Mouse (Mus musculus) ES-E14 (cell line): Measurements from ENCODE around the gene Zfp787. TPM values are rescaled to one million over a fixed set of nuclear protein-coding genes. Genes with fewer than 3 reads are reported as not detected.

Experiments used
- DNase-seq: peaks from one replicate; pipeline ENCODE4 v3.0.0-alpha.2; 2013; ENCODE audit warnings: low read depth, low spot score
- H3K27ac ChIP-seq: 2 replicates; pipeline ENCODE4 v1.5.1; 2012; ENCODE audit warnings: low read depth, mild to moderate bottlenecking, low read length, moderate library complexity, mixed read lengths; ENCODE audit not compliant: poor library complexity, insufficient read depth, severe bottlenecking
- H3K36me3 ChIP-seq: 2 replicates; pipeline ENCODE4 v1.6.1; 2012; ENCODE audit warnings: mild to moderate bottlenecking, low read length, moderate library complexity, mixed read lengths; ENCODE audit not compliant: control insufficient read depth, poor library complexity, insufficient read depth, severe bottlenecking
- H3K4me1 ChIP-seq, 2 experiments: fragments of 150-350 bp in 1 of 2; sonication (generic) in 1 of 2; 2 replicates each; pipeline ENCODE4 v1.6.1; 2012; ENCODE audit warnings: low read length in 2 of 2, mild to moderate bottlenecking in 1 of 2, mixed read lengths in 1 of 2; ENCODE audit not compliant: control insufficient read depth in 2 of 2, insufficient read depth in 2 of 2, poor library complexity in 1 of 2
- H3K4me3 ChIP-seq, 2 experiments: fragments of 150-350 bp in 1 of 2; sonication (generic) in 1 of 2; 2 replicates each; pipeline ENCODE4 v1.5.1; 2012; ENCODE audit warnings: low read length in 2 of 2, low read depth in 1 of 2, mild to moderate bottlenecking in 1 of 2, mixed read lengths in 1 of 2; ENCODE audit not compliant: insufficient read depth in 1 of 2, poor library complexity in 1 of 2, severe bottlenecking in 1 of 2
- H3K9ac ChIP-seq: 2 replicates; pipeline ENCODE4 v1.6.1; 2012; ENCODE audit warnings: low read depth, mild to moderate bottlenecking, low read length, mixed read lengths; ENCODE audit not compliant: poor library complexity, insufficient read depth, severe bottlenecking
- H3K9me3 ChIP-seq: fragments of 150-350 bp; sonication (generic); 2 replicates; pipeline ENCODE4 v1.6.1; 2012; ENCODE audit warnings: low read depth, mild to moderate bottlenecking, low read length; ENCODE audit not compliant: control insufficient read depth, insufficient read depth
- CHD2 ChIP-seq: IDR thresholded peaks from 2 replicates; pipeline ENCODE4 v1.6.1; 2014; ENCODE audit warnings: mild to moderate bottlenecking, low read depth, low read length, inconsistent platforms
- HCFC1 ChIP-seq: IDR thresholded peaks from 2 replicates; pipeline ENCODE4 v1.6.1; 2012; ENCODE audit warnings: low read length, inconsistent platforms, borderline replicate concordance; ENCODE audit not compliant: insufficient read depth
- MAFK ChIP-seq: IDR thresholded peaks from 2 replicates; pipeline ENCODE4 v1.6.1; 2014; ENCODE audit warnings: mild to moderate bottlenecking, low read depth, low read length, inconsistent platforms; ENCODE audit not compliant: insufficient read depth
- ZC3H11A ChIP-seq: IDR thresholded peaks from 2 replicates; pipeline ENCODE4 v1.6.1; 2012; ENCODE audit warnings: low read depth, mild to moderate bottlenecking, inconsistent platforms, low read length, borderline replicate concordance
- ZNF384 ChIP-seq: IDR thresholded peaks from 2 replicates; pipeline ENCODE4 v1.6.1; 2012; ENCODE audit warnings: low read depth, low read length, inconsistent platforms
- in situ Hi-C, 2 experiments: fragments of 600-800 bp; cut with MboI; formaldehyde crosslinking; loops; one replicate each; pipeline ENCODE4 v1.15.1; 2025; ENCODE audit warnings: low sequenced_read_pairs in 2 of 2, inconsistent platforms in 1 of 2; ENCODE audit not compliant: unreplicated experiment in 2 of 2
- total RNA-seq: library from RNA; depleted of rRNA; stranded (reverse); fragments of 300-350 nt; gene quantifications from 2 replicates; pipeline ENCODE4 v1.2.3, GENCODE M21; 2012

Zfp787 gene
- total RNA-seq, 1 experiment, result 20.9 TPM

GRCm38 (mm10) chr7:6184521-6184920 lies 28.7 kb upstream of the Zfp787 start:
- no peak overlapping the region for H3K9ac ChIP-seq
- no peaks in the 10 kb centered on the region for H3K9me3 ChIP-seq
- TF ChIP-seq HCFC1, result no peak
- TF ChIP-seq MAFK, result no peak
- no peak for TF ChIP-seq ZC3H11A
- no peak for TF ChIP-seq ZNF384
- no peak for TF ChIP-seq CHD2
- H3K36me3 ChIP-seq, result peaks cover 27% of the 10 kb centered on the region
- H3K4me1 ChIP-seq, result no peaks in the 10 kb centered on the region
- no peak for DNase-seq
- in situ Hi-C loops, result no loop called here
- H3K27ac ChIP-seq, result no peak overlapping the region
- H3K4me3 ChIP-seq, result no peak overlapping the region

GRCm38 (mm10) chr7:6183802-6184201 lies 28.0 kb upstream of the Zfp787 start:
- no peak for TF ChIP-seq MAFK
- no peak for TF ChIP-seq ZNF384
- no peak for TF ChIP-seq ZC3H11A
- TF ChIP-seq HCFC1, result no peak
- TF ChIP-seq CHD2, result no peak
- peaks cover 30% of the 10 kb centered on the region for H3K36me3 ChIP-seq

GRCm38 (mm10) chr7:6182882-6183281 lies 27.1 kb upstream of the Zfp787 start:
- no peak for DNase-seq
- TF ChIP-seq MAFK (no peak), CHD2 (no peak), HCFC1 (no peak), ZNF384 (no peak), ZC3H11A (no peak)
- Histone ChIP-seq H3K4me3 (no peak overlapping the region), H3K9me3 (no peaks in the 10 kb centered on the region), H3K4me1 (no peaks in the 10 kb centered on the region), H3K36me3 (peaks cover 33% of the 10 kb centered on the region), H3K27ac (no peak overlapping the region), H3K9ac (no peak overlapping the region)
- in situ Hi-C loops, result no loop called here

More at GRCm38 (mm10) chr7:6183802-6184201, 28.0 kb upstream of the Zfp787 start:
- Histone ChIP-seq H3K4me3 (peak overlapping the region; percentile 22 to 52; a peak in 3 of 4 replicates), H3K27ac (no peak overlapping the region; the same call in 1 of the 2 replicates), H3K4me1 (no peaks in the 10 kb centered on the region), H3K9ac (peak overlapping the region; percentile 42; the same call in 1 of the 2 replicates), H3K9me3 (no peaks in the 10 kb centered on the region)
- in situ Hi-C loops, result no loop called here
- DNase-seq, result no peak

GRCm38 (mm10) chr7:6179013-6179412 lies 23.2 kb upstream of the Zfp787 start:
- in situ Hi-C loops, result no loop called here
- Histone ChIP-seq H3K36me3 (peaks cover 29% of the 10 kb centered on the region), H3K9me3 (no peaks in the 10 kb centered on the region), H3K27ac (no peak overlapping the region), H3K9ac (no peak overlapping the region), H3K4me1 (no peaks in the 10 kb centered on the region), H3K4me3 (no peak overlapping the region)
- TF ChIP-seq MAFK, result no peak
- no peak for TF ChIP-seq ZC3H11A
- no peak for TF ChIP-seq ZNF384
- TF ChIP-seq CHD2, result no peak
- TF ChIP-seq HCFC1, result no peak
- no peak for DNase-seq
